Mouse (Mus musculus) midbrain, postnatal 0 days (tissue): ENCODE data around the gene Sap30bp. TPM values are rescaled to one million over a fixed set of nuclear protein-coding genes. Genes with fewer than 3 reads are reported as not detected.

Experiments
- ATAC-seq: fragments of 200-750 bp; cut with Nextera tagmentation; 2 replicates; pipeline ENCODE4 v1.8.0; 2017; ENCODE audit warnings: moderate number of reproducible peaks, mild to moderate bottlenecking, moderate TSS enrichment, moderate library complexity; ENCODE audit not compliant: low FRiP score
- DNase-seq: peaks from one replicate; pipeline ENCODE4 v3.0.0-alpha.2; 2015; ENCODE audit warnings: low spot score
- H3K27ac ChIP-seq: fragments of 300-500 bp; sonication (generic); 2 replicates; pipeline ENCODE4 v1.5.1; 2014; ENCODE audit warnings: low read depth, mild to moderate bottlenecking, low read length, mixed read lengths
- H3K27me3 ChIP-seq: fragments of 300-500 bp; sonication (generic); 2 replicates; pipeline ENCODE4 v1.6.1; 2014; ENCODE audit warnings: low read length, control low read depth, mixed read lengths; ENCODE audit not compliant: insufficient read depth
- H3K36me3 ChIP-seq: fragments of 300-500 bp; sonication (generic); 2 replicates; pipeline ENCODE4 v1.6.1; 2014; ENCODE audit warnings: low read length, control low read depth, mixed read lengths; ENCODE audit not compliant: insufficient read depth
- H3K4me1 ChIP-seq: fragments of 300-500 bp; sonication (generic); 2 replicates; pipeline ENCODE4 v1.6.1; 2014; ENCODE audit warnings: mild to moderate bottlenecking, control low read depth, antibody characterized with exemption, low read length, mixed read lengths; ENCODE audit not compliant: insufficient read depth
- H3K4me2 ChIP-seq: fragments of 300-500 bp; sonication (generic); 2 replicates; pipeline ENCODE4 v1.6.1; 2014; ENCODE audit warnings: low read depth, mild to moderate bottlenecking, low read length, mixed read lengths; ENCODE audit not compliant: poor library complexity, severe bottlenecking
- H3K4me3 ChIP-seq: fragments of 300-500 bp; sonication (generic); 2 replicates; pipeline ENCODE4 v1.5.1; 2014; ENCODE audit warnings: low read depth, mild to moderate bottlenecking, low read length, moderate library complexity
- H3K9ac ChIP-seq: fragments of 300-500 bp; sonication (generic); replicated peaks from 2 replicates; pipeline ENCODE4 v1.6.1; 2014; ENCODE audit warnings: mild to moderate bottlenecking, low read length, moderate library complexity, mixed read lengths; ENCODE audit not compliant: poor library complexity, severe bottlenecking
- H3K9me3 ChIP-seq: fragments of 300-500 bp; sonication (generic); 2 replicates; pipeline ENCODE4 v1.6.1; 2016; ENCODE audit warnings: low read length, control low read depth
- CTCF ChIP-seq: IDR thresholded peaks from 2 replicates; pipeline ENCODE4 v1.5.1; 2016; ENCODE audit warnings: antibody characterized with exemption, mild to moderate bottlenecking
- WGBS: fragments of 180-500 bp; shearing (Covaris S2); extraction: QIAGEN DNeasy Blood & Tissue Kit; methylation state at CpG from one replicate; pipeline ENCODE4 v1.1.7; 2014; 5-methylcytosine and 5-hydroxymethylcytosine counted together
- polyA plus RNA-seq: library from polyadenylated mRNA; unstranded; fragments of >200 nt; fragmentation: Nextera tagmentation; extraction: Ambion mirVana; gene quantifications from 2 replicates; pipeline ENCODE4 v1.2.1, GENCODE M21; 2015
- total RNA-seq: library from RNA; depleted of rRNA; stranded (reverse); fragments of >200 nt; gene quantifications from 2 replicates; pipeline ENCODE4 v1.2.3, GENCODE M21; 2014

Sap30bp gene
- total and polyA plus RNA-seq, 2 experiments from 2014 or later = 46.4 to 54.3 TPM

GRCm38 (mm10) chr11:115892213-115892612 is 40.9 kb upstream of the Sap30bp start:
- Histone ChIP-seq H3K36me3 (peaks cover 24% of the 10 kb centered on the region), H3K4me2 (no peak overlapping the region), H3K9ac (no peak overlapping the region)

GRCm38 (mm10) chr11:115893071-115893470 is 40.0 kb upstream of the Sap30bp start:
- no peak for DNase-seq

More at GRCm38 (mm10) chr11:115892213-115892612, 40.9 kb upstream of the Sap30bp start:
- no peaks in the 10 kb centered on the region for H3K9me3 ChIP-seq
- TF ChIP-seq CTCF = no peak
- DNase-seq (no peak), ATAC-seq (no peak)
- H3K4me3 ChIP-seq = no peak overlapping the region
- 63% methylated on average over 6 of the region's 6 CpGs for WGBS
- no peak overlapping the region for H3K27ac ChIP-seq
- H3K27me3 ChIP-seq = no peaks in the 10 kb centered on the region
- no peaks in the 10 kb centered on the region for H3K4me1 ChIP-seq

GRCm38 (mm10) chr11:115894755-115895520 is 38.1 kb upstream of the Sap30bp start:
- ATAC-seq = no peak
- 81% methylated on average over 14 of the region's 14 CpGs for WGBS
- no peak overlapping the region for H3K9ac ChIP-seq
- no peaks in the 10 kb centered on the region for H3K4me1 ChIP-seq
- H3K36me3 ChIP-seq = peaks cover 24% of the 10 kb centered on the region
- H3K4me3 ChIP-seq = no peak overlapping the region
- H3K27me3 ChIP-seq = no peaks in the 10 kb centered on the region
- TF ChIP-seq CTCF = peak; percentile 50
- peak; percentile 10 for DNase-seq
- H3K4me2 ChIP-seq = no peak overlapping the region
- H3K27ac ChIP-seq = no peak overlapping the region
- H3K9me3 ChIP-seq = no peaks in the 10 kb centered on the region

More at GRCm38 (mm10) chr11:115893071-115893470, 40.0 kb upstream of the Sap30bp start:
- TF ChIP-seq CTCF = no peak
- WGBS = 87% methylated on average over 9 of the region's 9 CpGs
- Histone ChIP-seq H3K4me3 (no peak overlapping the region), H3K4me2 (no peak overlapping the region), H3K27me3 (no peaks in the 10 kb centered on the region), H3K36me3 (peaks cover 24% of the 10 kb centered on the region), H3K4me1 (no peaks in the 10 kb centered on the region), H3K9me3 (no peaks in the 10 kb centered on the region), H3K27ac (no peak overlapping the region), H3K9ac (no peak overlapping the region)
- ATAC-seq = no peak

- H3K27me3 ChIP-seq = no peaks in the 10 kb centered on the region
- ATAC-seq = no peak
- H3K36me3 ChIP-seq = peaks cover 24% of the 10 kb centered on the region
- H3K4me1 ChIP-seq = no peaks in the 10 kb centered on the region
- WGBS = 89% methylated on average over 7 of the region's 7 CpGs
- H3K4me3 ChIP-seq = no peak overlapping the region
- H3K4me2 ChIP-seq = no peak overlapping the region
- no peak for DNase-seq
- no peaks in the 10 kb centered on the region for H3K9me3 ChIP-seq
- no peak overlapping the region for H3K9ac ChIP-seq
- no peak for TF ChIP-seq CTCF
- no peak overlapping the region for H3K27ac ChIP-seq
Observed at GRCm38 (mm10) chr11:115898446-115898845, 34.6 kb upstream of the Sap30bp start.

GRCm38 (mm10) chr11:115898886-115899285 is 34.2 kb upstream of the Sap30bp start:
- H3K4me3 ChIP-seq = no peak overlapping the region
- TF ChIP-seq CTCF = peak; percentile 67
- ATAC-seq (peak; percentile 69), DNase-seq (peak; percentile 76)
- 15% methylated on average over 4 of the region's 4 CpGs for WGBS
- H3K36me3 ChIP-seq = peaks cover 24% of the 10 kb centered on the region
- no peaks in the 10 kb centered on the region for H3K27me3 ChIP-seq
- H3K4me2 ChIP-seq = no peak overlapping the region
- H3K4me1 ChIP-seq = no peaks in the 10 kb centered on the region
- no peak overlapping the region for H3K27ac ChIP-seq
- H3K9ac ChIP-seq = no peak overlapping the region
- no peaks in the 10 kb centered on the region for H3K9me3 ChIP-seq

GRCm38 (mm10) chr11:115899486-115900266 is 33.4 kb upstream of the Sap30bp start, which contains the start of gene Smim5:
Gene Smim5 (plus strand): TSS chr11:115899966.
- no peak within 1 kb of the TSS for H3K9ac ChIP-seq
- no peaks in the 10 kb centered on the region for H3K9me3 ChIP-seq
- peaks cover 23% of the 10 kb centered on the region for H3K36me3 ChIP-seq
- no peaks in the 10 kb centered on the region for H3K27me3 ChIP-seq
- no peak for TF ChIP-seq CTCF
- ATAC-seq = no peak
- H3K4me2 ChIP-seq = no peak within 1 kb of the TSS
- WGBS = 34% methylated on average over 16 of the region's 16 CpGs
- no peaks in the 10 kb centered on the region for H3K4me1 ChIP-seq
- no peak within 1 kb of the TSS for H3K27ac ChIP-seq
- no peak within 1 kb of the TSS for H3K4me3 ChIP-seq
- DNase-seq = peak; percentile 42
